Mouse (Mus musculus): Measurements from ENCODE around the gene Rpl23a. TPM values are rescaled to one million over a fixed set of nuclear protein-coding genes. Genes with fewer than 3 reads are reported as not detected.

Rpl23a gene
- total RNA-seq, 2 experiments from 2014 or later: 616 to 654 TPM

Small RNA genes within 50 kb of the gene (microRNA-seq; reads per million reads assigned to microRNA genes)
- gene Mir7653: 1.0 to 1.2 reads per million in 2 experiments

Other genes with a start within 250 kb of the Rpl23a start
- 10 to 100 TPM; 50.5 to 51.4 TPM for gene Phf12, start 200.8 kb downstream of the Rpl23a start, total RNA-seq (2021)
- gene Dhrs13, start 151.3 kb downstream of the Rpl23a start, total RNA-seq (2021): 1 to 10 TPM; 7.9 to 8.9 TPM
- 10 to 100 TPM; 95.5 to 96.8 TPM for gene Flot2, start 145.7 kb downstream of the Rpl23a start, total RNA-seq (2021)
- gene Eral1, start 103.2 kb downstream of the Rpl23a start, total RNA-seq (2021): 10 to 100 TPM; 18.7 to 20.3 TPM
- gene Fam222b, start 88.9 kb downstream of the Rpl23a start, total RNA-seq (2021): 10 to 100 TPM; 28.2 to 29.6 TPM
- 10 to 100 TPM; 11.3 to 12.5 TPM for gene Traf4, start 18.0 kb downstream of the Rpl23a start, total RNA-seq (2021)
- 1 to 10 TPM; 3.1 to 3.2 TPM for gene Nek8, start 6.9 kb downstream of the Rpl23a start, total RNA-seq (2021)
- 10 to 100 TPM; 29.2 to 30.1 TPM for gene Tlcd1, start 6.9 kb downstream of the Rpl23a start, total RNA-seq (2021)
- 10 to 100 TPM; 20.2 to 24.8 TPM for gene Rab34, start 4.8 kb upstream of the Rpl23a start, total RNA-seq (2021)
- gene Proca1, start 9.8 kb upstream of the Rpl23a start, total RNA-seq (2021): 1 to 10 TPM; 6.2 to 6.4 TPM
- gene Sdf2, start 62.2 kb upstream of the Rpl23a start, total RNA-seq (2021): 10 to 100 TPM; 67.8 to 68.8 TPM
- gene Supt6, start 62.4 kb upstream of the Rpl23a start, total RNA-seq (2021): 10 to 100 TPM; 92.2 to 95.8 TPM
- 100 to 1,000 TPM; 179 to 197 TPM for gene 2610507B11Rik, start 78.2 kb upstream of the Rpl23a start, total RNA-seq (2021)
- gene BC030499, start 107.3 kb upstream of the Rpl23a start, total RNA-seq (2021): 10 to 100 TPM; 15.3 to 19.1 TPM
- gene Spag5, start 117.9 kb upstream of the Rpl23a start, total RNA-seq (2021): 1 to 10 TPM; 8.0 to 8.9 TPM
- gene Aldoc, start 139.4 kb upstream of the Rpl23a start, total RNA-seq (2021): 100 to 1,000 TPM; 771 to 821 TPM
- gene Pigs, start 144.8 kb upstream of the Rpl23a start, total RNA-seq (2021): 10 to 100 TPM; 67.0 to 67.7 TPM
- gene Unc119, start 159.9 kb upstream of the Rpl23a start, total RNA-seq (2021): 10 to 100 TPM; 27.9 to 30.2 TPM
- under 1 TPM in 1 of 2 experiments, not detected in 1; 0.09 TPM for gene Foxn1, start 203.0 kb upstream of the Rpl23a start, total RNA-seq (2021)
- gene Slc13a2, start 238.6 kb upstream of the Rpl23a start, total RNA-seq (2021): not detected